Mouse (Mus musculus) embryo, embryonic 11 days (tissue): ENCODE measurements around the gene Trak2.
"Not testable (repeated sequence)": the region's sequence is repeated elsewhere in the genome, so short reads cannot be mapped to it uniquely, and the experiment has no call there.

Source experiments
- DNase-seq: peaks from one replicate; pipeline ENCODE4 v3.0.0-alpha.2; 2015

Gene Trak2

DNA sequence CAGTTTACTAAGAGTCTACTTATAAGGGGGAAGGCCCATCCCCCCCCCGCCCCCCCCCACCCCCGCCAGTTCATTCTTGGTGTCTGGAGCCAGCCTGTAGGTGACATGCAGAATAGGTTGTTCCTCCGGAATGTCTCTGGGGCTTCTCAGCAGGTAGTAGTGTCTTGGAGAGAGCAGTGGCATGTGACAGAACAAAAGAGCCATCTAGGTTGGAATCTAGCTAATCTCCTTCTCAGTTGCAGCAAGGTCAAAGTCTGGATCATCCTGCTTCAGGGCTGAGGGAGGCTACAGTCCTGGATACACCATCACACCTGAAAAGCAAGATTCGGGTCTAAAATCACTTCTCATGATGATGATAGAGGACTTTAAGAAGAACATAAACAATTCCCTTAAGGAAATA lies 87.6 kb downstream of the Trak2 start:
- DNase-seq, result no peak

DNA sequence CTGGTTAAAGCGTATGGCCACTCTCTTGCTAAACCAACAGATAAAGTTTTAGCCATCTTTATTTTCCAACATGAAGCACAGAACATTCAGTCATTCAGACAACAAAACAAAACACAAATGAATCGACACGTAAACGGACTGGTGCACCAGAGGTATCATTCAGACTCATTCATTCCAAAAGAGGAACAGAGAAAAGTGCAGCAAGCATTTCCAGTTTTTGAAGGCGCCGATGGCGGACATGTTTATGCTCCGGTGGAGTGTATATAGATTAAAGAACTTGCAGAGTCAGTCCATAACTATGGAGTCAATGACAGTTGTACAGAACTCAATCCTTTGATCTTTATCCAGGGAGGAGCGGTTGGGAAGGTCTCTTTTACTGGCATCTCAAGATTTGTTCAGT lies 90.0 kb downstream of the Trak2 start:
- DNase-seq, result not testable (repeated sequence)

DNA sequence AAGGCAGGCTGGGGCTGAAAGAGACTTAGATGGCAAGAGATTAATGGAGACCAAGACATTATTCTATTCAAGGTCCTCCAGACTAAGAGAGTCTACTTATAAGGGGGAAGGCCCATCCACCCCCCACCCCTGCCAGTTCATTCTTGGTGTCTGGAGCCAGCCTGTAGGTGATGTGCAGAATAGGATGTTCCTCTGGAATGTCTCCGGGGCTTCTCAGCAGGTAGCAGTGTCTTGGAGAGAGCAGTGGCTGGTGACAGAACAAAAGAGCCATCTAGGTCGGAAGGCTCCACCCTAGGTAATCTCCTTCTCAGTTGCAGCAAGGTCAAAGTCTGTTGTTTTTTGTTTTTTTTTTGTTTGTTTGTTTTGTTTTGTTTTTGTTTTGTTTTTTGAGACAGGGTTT lies 93.9 kb downstream of the Trak2 start:
- not testable (repeated sequence) for DNase-seq

DNA sequence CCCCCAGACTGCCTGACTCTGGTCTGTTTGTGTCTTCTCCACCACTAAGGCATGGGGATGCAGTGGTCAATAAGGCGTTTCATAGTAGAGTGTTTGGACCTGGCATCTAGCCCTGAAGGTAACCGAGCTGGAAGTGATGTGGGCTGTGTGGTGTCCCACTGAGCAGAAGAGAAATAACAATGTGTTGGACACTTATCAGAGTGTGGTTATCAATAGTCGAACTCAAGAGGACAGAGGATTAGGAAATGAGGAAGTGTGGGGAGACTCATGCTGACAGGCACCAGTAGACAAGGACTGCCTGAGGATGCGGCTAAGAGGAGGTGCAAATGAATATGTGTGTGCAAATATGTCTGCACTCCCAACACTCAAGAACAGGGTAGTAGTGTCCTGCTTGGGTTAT lies 96.7 kb downstream of the Trak2 start:
- DNase-seq, result not testable (repeated sequence)

DNA sequence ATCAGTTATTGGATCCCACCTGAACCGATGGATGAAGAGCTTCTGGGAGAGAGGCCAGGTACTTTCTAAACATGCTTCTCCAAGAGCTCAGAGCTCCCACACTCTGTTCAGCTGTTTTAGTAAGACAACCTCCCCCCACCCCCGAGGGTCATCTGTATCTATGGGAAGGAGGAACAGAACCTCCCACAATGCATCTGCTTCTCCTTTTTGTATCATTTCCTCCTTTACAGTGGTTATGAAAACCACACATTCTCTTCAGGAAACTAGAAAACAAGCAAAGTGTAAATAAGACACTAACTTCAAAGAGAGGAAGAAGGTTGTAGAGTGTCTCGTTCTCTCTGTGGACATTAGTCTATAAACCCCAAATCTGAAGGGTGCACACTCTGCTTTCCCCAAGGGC lies 112.6 kb downstream of the Trak2 start:
- DNase-seq, result not testable (repeated sequence)

DNA sequence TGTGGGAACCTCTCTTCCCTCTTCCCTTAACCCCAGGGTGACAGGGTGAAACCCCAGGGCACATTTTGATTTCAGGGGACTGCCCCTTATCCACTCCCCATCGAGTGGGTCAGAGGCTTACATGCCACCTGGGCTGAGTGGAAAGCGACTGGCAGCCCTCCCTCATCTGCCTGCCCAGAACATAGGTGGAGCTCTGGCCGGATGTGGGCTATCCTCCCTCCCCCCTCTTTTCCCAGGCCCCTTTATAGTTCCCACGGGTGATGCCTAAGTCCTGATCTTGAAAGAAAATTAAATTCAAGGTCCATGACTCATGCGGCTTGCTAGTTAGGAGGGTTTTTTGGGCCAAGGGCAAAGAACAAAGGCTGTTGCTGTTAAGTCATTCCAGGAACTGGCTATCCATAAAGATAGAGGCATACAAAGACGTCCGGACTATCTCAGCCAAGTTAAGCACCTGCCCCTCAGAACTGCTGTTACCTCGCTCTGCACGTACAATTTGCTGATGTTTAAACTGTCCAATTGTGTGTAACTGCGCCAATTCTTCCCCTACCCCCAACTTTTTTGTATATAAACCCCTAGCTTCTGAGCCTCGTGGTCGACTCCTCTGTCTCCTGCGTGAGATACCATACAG lies 113.4 kb downstream of the Trak2 start:
- DNase-seq, result not testable (repeated sequence)

DNA sequence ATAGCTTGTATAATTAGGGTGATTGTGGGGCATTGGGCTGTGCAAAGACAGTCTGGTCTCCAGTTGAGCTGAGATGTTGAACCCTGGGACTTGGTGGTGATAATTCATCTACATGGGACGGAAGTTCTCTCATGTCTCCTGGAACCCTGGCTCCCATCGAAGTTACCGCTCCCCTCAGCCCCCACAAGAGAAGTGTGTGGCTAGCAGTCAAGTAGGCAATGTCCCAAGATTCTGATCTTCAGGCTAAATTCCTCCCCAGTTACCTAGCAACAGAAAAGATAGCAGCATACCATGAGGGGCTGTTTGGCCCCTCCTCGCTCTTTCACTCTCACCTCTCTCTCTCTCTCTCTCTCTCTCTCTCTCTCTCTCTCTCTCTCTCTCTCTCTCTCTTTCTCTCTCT lies 114.1 kb downstream of the Trak2 start:
- DNase-seq, result not testable (repeated sequence)

DNA sequence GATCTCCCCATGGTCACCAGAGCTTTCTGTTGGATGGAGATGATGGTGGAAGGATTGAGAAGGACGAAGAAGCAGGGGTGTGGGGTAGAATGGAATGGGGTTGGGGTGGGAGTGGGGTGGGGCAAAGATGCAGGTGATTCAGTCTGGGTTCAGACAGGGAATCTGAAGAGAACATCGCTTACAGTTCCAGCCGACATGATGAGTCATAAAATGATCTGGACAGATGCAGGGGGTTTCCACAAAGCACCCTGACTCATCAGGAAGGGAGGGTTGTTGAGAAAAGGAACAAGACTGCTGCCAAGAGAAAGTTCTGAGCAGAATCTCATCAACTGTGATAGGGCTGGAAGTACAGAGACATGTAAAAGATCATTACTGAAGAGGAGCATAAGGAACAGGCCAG lies 116.4 kb downstream of the Trak2 start:
- not testable (repeated sequence) for DNase-seq
